Mouse (Mus musculus) forebrain, embryonic 14.5 days (tissue): ENCODE measurements at regions not wholly inside any gene's neighbourhood (a gene's known extent, or its start where the extent isn't known, plus 50 kb on each side); places are given as distances from the start of the nearest gene placed in this dataset.
A peak's percentile ranks its signal among the peaks of the same experiment; 100 is the strongest.

Experiments
- ATAC-seq: fragments of 200-750 bp; cut with Nextera tagmentation; 2 replicates; pipeline ENCODE4 v1.8.0; 2017; ENCODE audit warnings: mild to moderate bottlenecking, moderate library complexity
- DNase-seq: peaks from one replicate; pipeline ENCODE4 v3.0.0-alpha.2; 2015; ENCODE audit warnings: low spot score
- H3K27ac ChIP-seq: fragments of 300-500 bp; sonication (generic); 2 replicates; pipeline ENCODE4 v1.5.1; 2014; ENCODE audit warnings: low read depth, mild to moderate bottlenecking, control low read depth, low read length, moderate library complexity
- H3K27me3 ChIP-seq: fragments of 300-500 bp; sonication (generic); replicated peaks from 2 replicates; pipeline ENCODE4 v1.6.1; 2014; ENCODE audit warnings: low read length, control low read depth, mixed read lengths; ENCODE audit not compliant: control insufficient read depth, insufficient read depth
- H3K36me3 ChIP-seq: fragments of 300-500 bp; sonication (generic); 2 replicates; pipeline ENCODE4 v1.6.1; 2014; ENCODE audit warnings: low read length, control low read depth; ENCODE audit not compliant: control insufficient read depth, insufficient read depth
- H3K4me1 ChIP-seq: fragments of 300-500 bp; sonication (generic); 2 replicates; pipeline ENCODE4 v1.6.1; 2014; ENCODE audit warnings: antibody characterized with exemption, low read length, control low read depth; ENCODE audit not compliant: control insufficient read depth, insufficient read depth
- H3K4me2 ChIP-seq: fragments of 300-500 bp; sonication (generic); 2 replicates; pipeline ENCODE4 v1.6.1; 2014; ENCODE audit warnings: mild to moderate bottlenecking, control low read depth, low read length
- H3K4me3 ChIP-seq: fragments of 300-500 bp; sonication (generic); 2 replicates; pipeline ENCODE4 v1.5.1; 2014; ENCODE audit warnings: low read depth, low read length, control low read depth
- H3K9ac ChIP-seq: fragments of 300-500 bp; sonication (generic); 2 replicates; pipeline ENCODE4 v1.6.1; 2014; ENCODE audit warnings: mild to moderate bottlenecking, low read length, control low read depth, moderate library complexity
- H3K9me3 ChIP-seq: fragments of 300-500 bp; sonication (generic); replicated peaks from 2 replicates; pipeline ENCODE4 v1.6.1; 2016; ENCODE audit warnings: low read length, control low read depth, mixed read lengths; ENCODE audit not compliant: control insufficient read depth
- WGBS: fragments of 180-500 bp; shearing (Covaris S2); extraction: QIAGEN DNeasy Blood & Tissue Kit; methylation state at CpG from one replicate; pipeline ENCODE4 v1.1.7; 2014; 5-methylcytosine and 5-hydroxymethylcytosine counted together

GRCm38 (mm10) chr2:160485515-160485914, 118.7 kb upstream of the Mafb start:
- no peak overlapping the region for H3K27ac ChIP-seq
- WGBS: 23% methylated on average over 5 of the region's 5 CpGs

GRCm38 (mm10) chr2:160499726-160500125, 132.9 kb upstream of the Mafb start:
- no peak for ATAC-seq
- WGBS: 26% methylated on average over 1 of the region's 1 CpGs
- Histone ChIP-seq H3K4me1 (peaks cover 7% of the 10 kb centered on the region; the same call in 1 of the 2 replicates), H3K9ac (no peak overlapping the region), H3K36me3 (no peaks in the 10 kb centered on the region), H3K9me3 (no peaks in the 10 kb centered on the region), H3K27ac (no peak overlapping the region), H3K4me3 (no peak overlapping the region), H3K4me2 (no peak overlapping the region), H3K27me3 (no peaks in the 10 kb centered on the region)
- DNase-seq: no peak

More at GRCm38 (mm10) chr2:160485515-160485914, 118.7 kb upstream of the Mafb start:
- ATAC-seq (peak; percentile 26; the same call in 1 of the 2 replicates), DNase-seq (peak; percentile 39)
- H3K36me3 ChIP-seq: no peaks in the 10 kb centered on the region
- no peak overlapping the region for H3K9ac ChIP-seq
- H3K4me3 ChIP-seq: no peak overlapping the region
- H3K4me2 ChIP-seq: no peak overlapping the region
- no peaks in the 10 kb centered on the region for H3K4me1 ChIP-seq
- no peaks in the 10 kb centered on the region for H3K27me3 ChIP-seq
- no peaks in the 10 kb centered on the region for H3K9me3 ChIP-seq

GRCm38 (mm10) chr2:160502901-160503300, 136.0 kb upstream of the Mafb start:
- no peaks in the 10 kb centered on the region for H3K9me3 ChIP-seq
- 76% methylated on average over 2 of the region's 2 CpGs for WGBS

DNA sequence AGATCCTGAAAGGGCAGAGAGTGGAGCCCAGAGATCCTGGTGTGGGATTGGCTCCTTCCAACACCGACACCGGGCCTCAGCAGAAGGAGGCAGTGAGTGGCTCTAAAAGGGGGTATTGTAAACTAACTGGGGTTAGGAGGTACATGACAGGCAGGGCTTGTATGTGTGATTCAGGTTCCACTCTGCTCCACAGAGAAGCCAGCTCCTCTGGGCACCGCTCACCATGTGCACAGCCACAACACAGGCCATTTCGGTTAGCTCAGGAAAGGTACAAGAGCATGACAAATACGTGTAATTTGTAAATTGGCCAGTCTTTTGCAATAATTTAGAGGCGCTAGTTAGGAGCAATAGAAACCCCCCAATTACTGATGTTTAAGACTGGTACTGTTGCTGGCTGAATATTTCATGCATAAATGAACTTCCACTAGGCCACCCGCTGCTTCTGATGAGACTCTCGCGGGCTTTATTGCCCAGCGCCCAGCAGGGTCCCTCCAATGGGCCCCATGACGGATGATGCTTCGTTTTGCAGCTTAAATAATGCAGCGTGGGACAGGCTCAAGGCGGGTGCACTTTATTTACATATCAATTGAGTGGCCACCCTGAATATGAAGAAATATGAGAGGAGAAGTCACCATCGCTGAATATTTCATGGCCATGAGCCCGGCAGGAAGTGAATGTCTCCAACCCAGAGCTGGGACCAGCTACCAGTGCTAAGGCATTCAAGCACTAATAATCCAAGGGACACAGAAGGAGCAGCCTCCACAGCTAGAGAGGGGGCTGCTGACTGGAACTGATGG, 136.9 kb upstream of the Mafb start:
- no peaks in the 10 kb centered on the region for H3K9me3 ChIP-seq
- H3K27ac ChIP-seq: no peak overlapping the region
- H3K27me3 ChIP-seq: no peaks in the 10 kb centered on the region
- no peak overlapping the region for H3K4me3 ChIP-seq
- DNase-seq: peak; percentile 56
- ATAC-seq: peak; percentile 29; the same call in 1 of the 2 replicates
- peaks cover 16% of the 10 kb centered on the region; the same call in 1 of the 2 replicates for H3K4me1 ChIP-seq
- no peak overlapping the region for H3K4me2 ChIP-seq
- H3K9ac ChIP-seq: no peak overlapping the region
- 14% methylated on average over 16 of the region's 16 CpGs for WGBS
- H3K36me3 ChIP-seq: no peaks in the 10 kb centered on the region

More at GRCm38 (mm10) chr2:160502901-160503300, 136.0 kb upstream of the Mafb start:
- Histone ChIP-seq H3K9ac (no peak overlapping the region), H3K27ac (no peak overlapping the region), H3K4me2 (no peak overlapping the region), H3K36me3 (no peaks in the 10 kb centered on the region), H3K4me1 (peaks cover 11% of the 10 kb centered on the region; the same call in 1 of the 2 replicates), H3K4me3 (no peak overlapping the region), H3K27me3 (no peaks in the 10 kb centered on the region)
- no peak for ATAC-seq
- DNase-seq: no peak

DNA sequence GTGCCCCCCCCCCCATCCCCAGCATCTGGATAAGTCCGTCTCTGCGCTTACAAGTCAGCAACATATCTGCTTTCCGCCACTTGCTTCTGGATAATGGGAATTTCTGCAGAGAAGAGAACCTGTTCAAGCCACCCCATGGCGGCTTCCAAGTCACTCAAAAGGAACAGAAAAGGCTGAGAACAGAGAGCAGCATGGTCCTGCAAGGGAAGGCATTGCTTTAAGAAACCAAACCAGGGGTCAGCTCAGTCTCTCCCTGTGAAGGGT, 137.5 kb upstream of the Mafb start:
- Histone ChIP-seq H3K27me3 (no peaks in the 10 kb centered on the region), H3K27ac (no peak overlapping the region), H3K4me3 (no peak overlapping the region), H3K4me1 (peaks cover 16% of the 10 kb centered on the region; the same call in 1 of the 2 replicates), H3K9ac (no peak overlapping the region), H3K9me3 (no peaks in the 10 kb centered on the region), H3K36me3 (no peaks in the 10 kb centered on the region), H3K4me2 (no peak overlapping the region)
- DNase-seq (peak; percentile 13), ATAC-seq (no peak)
- WGBS: 60% methylated on average over 4 of the region's 4 CpGs

- H3K4me1 ChIP-seq: peaks cover 20% of the 10 kb centered on the region; the same call in 1 of the 2 replicates
- no peaks in the 10 kb centered on the region for H3K9me3 ChIP-seq
- 40% methylated on average over 9 of the region's 9 CpGs for WGBS
- DNase-seq (no peak), ATAC-seq (no peak)
- H3K4me2 ChIP-seq: no peak overlapping the region
- no peak overlapping the region for H3K9ac ChIP-seq
- H3K36me3 ChIP-seq: no peaks in the 10 kb centered on the region
- H3K27me3 ChIP-seq: 0 out of 2 replicates have a peak, but pooled peaks cover 2% of the 10 kb centered on the region
- H3K4me3 ChIP-seq: no peak overlapping the region
- no peak overlapping the region for H3K27ac ChIP-seq
These were observed 138.3 kb upstream of the Top1 start for GRCm38 (mm10) chr2:160507371-160507770.

GRCm38 (mm10) chr2:160507816-160508564, 137.7 kb upstream of the Top1 start:
- H3K9me3 ChIP-seq: no peaks in the 10 kb centered on the region
- DNase-seq (peak; percentile 65), ATAC-seq (peak; percentile 54)
- peaks cover 20% of the 10 kb centered on the region; the same call in 1 of the 2 replicates for H3K4me1 ChIP-seq
- 0 out of 2 replicates have a peak, but pooled peaks cover 2% of the 10 kb centered on the region for H3K27me3 ChIP-seq
- H3K9ac ChIP-seq: no peak overlapping the region
- H3K36me3 ChIP-seq: no peaks in the 10 kb centered on the region
- H3K4me2 ChIP-seq: no peak overlapping the region
- WGBS: 48% methylated on average over 22 of the region's 22 CpGs
- peak overlapping the region; percentile 58; the same call in 1 of the 2 replicates for H3K27ac ChIP-seq
- no peak overlapping the region for H3K4me3 ChIP-seq

- H3K27ac ChIP-seq: no peak overlapping the region
- H3K36me3 ChIP-seq: no peaks in the 10 kb centered on the region
- no peak overlapping the region for H3K9ac ChIP-seq
- H3K9me3 ChIP-seq: no peaks in the 10 kb centered on the region
- H3K4me2 ChIP-seq: no peak overlapping the region
- no peak for DNase-seq
- 0 out of 2 replicates have a peak, but pooled peaks cover 2% of the 10 kb centered on the region for H3K27me3 ChIP-seq
- no peak overlapping the region for H3K4me3 ChIP-seq
- ATAC-seq: peak; percentile 13; the same call in 1 of the 2 replicates
- H3K4me1 ChIP-seq: peaks cover 13% of the 10 kb centered on the region; the same call in 1 of the 2 replicates
- 96% methylated on average over 5 of the region's 5 CpGs for WGBS
These were observed 135.5 kb upstream of the Top1 start for GRCm38 (mm10) chr2:160510159-160510558.
